Comparison of ENCODE assay signal across 11 mouse cellular contexts in the genomic region with DNA sequence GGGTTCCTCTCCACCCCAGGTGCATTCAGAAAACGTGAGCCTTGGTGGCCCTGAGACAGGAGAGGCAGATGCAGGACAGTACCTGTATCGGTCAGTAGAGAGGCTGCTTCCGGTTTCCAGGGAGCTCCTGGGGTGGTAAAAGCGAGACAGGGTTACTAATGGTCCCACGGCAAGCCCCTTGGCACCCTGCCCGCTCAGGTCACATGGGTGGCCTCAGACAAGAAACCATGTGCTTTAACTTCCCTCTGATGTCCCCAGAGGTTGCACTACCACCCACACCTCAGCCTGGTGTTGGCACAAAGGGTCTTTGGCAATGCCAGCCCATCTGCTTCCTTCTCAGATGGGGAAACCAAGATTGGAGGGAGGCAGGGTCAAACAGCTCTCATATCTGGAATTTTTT.
DNase-seq lines count a peak whose midpoint lies in the region; ATAC-seq lines count a peak whose summit lies in the region.
"Had no signal": no experiment of that assay in that cellular context is flagged by ENCODE, and none has a peak within 500 bp of the region (broad histone marks: within the 10 kb centered on the region; RNA-seq: fewer than 3 reads in every experiment).

No protein-coding gene starts in this region.

- H3K4me1 ChIP-seq in forebrain, embryonic 15.5 days, result peaks cover 47% of the 10 kb centered on the region
- H3K4me1 ChIP-seq in heart, embryonic 12.5 days (replicated peaks), result peaks cover 35% of the 10 kb centered on the region

- WGBS in forebrain, embryonic 15.5 days, result 46% methylated on average over 6 of the region's 6 CpGs
- 71% methylated on average over 6 of the region's 6 CpGs for WGBS in heart, embryonic 12.5 days

- H3K9ac ChIP-seq in forebrain, embryonic 15.5 days (replicated peaks), result no peak overlapping the region
- no peak overlapping the region for H3K9ac ChIP-seq in heart, embryonic 12.5 days
- H3K9ac ChIP-seq: embryonic facial prominence, embryonic 12.5 days had no signal

- H3K27ac ChIP-seq in forebrain, embryonic 15.5 days (replicated peaks), result peak overlapping the region; percentile 58
- no peak overlapping the region for H3K27ac ChIP-seq in heart, embryonic 12.5 days (ENCODE audit: poor library complexity, severe bottlenecking)
- H3K27ac ChIP-seq: embryonic facial prominence, embryonic 12.5 days; limb, embryonic 10.5 days had no signal

- ATAC-seq in monocyte, adult 5-6 weeks (replicated peaks; ENCODE audit: insufficient number of reproducible peaks, low FRiP score, low TSS enrichment, poor library complexity, severe bottlenecking), result no peak
- ATAC-seq in forebrain, embryonic 15.5 days (replicated peaks), result no peak
- ATAC-seq in heart, embryonic 12.5 days (ENCODE audit: insufficient number of reproducible peaks, low FRiP score), result no peak

- H3K27me3 ChIP-seq in forebrain, embryonic 15.5 days, result no peaks in the 10 kb centered on the region
- no peaks in the 10 kb centered on the region for H3K27me3 ChIP-seq in heart, embryonic 12.5 days (replicated peaks)
- H3K27me3 ChIP-seq: embryonic facial prominence, embryonic 12.5 days had no signal

- H3K4me3 ChIP-seq in forebrain, embryonic 15.5 days, result no peak overlapping the region
- H3K4me3 ChIP-seq in heart, embryonic 12.5 days, result no peak overlapping the region
- H3K4me3 ChIP-seq: embryonic facial prominence, embryonic 12.5 days; limb, embryonic 10.5 days; myocyte had no signal

- no peaks in the 10 kb centered on the region for H3K36me3 ChIP-seq in forebrain, embryonic 15.5 days
- H3K36me3 ChIP-seq in heart, embryonic 12.5 days, result no peaks in the 10 kb centered on the region
- H3K36me3 ChIP-seq: embryonic facial prominence, embryonic 12.5 days; limb, embryonic 10.5 days had no signal

- H3K9me3 ChIP-seq in forebrain, embryonic 15.5 days, result no peaks in the 10 kb centered on the region
- H3K9me3 ChIP-seq in heart, embryonic 12.5 days (replicated peaks), result no peaks in the 10 kb centered on the region
- H3K9me3 ChIP-seq: embryonic facial prominence, embryonic 12.5 days; limb, embryonic 10.5 days had no signal

- peak; percentile 9 to 18 for DNase-seq in monocyte, adult 2 months (ENCODE audit: low read depth in 1 of 2, low spot score in 2 of 2)
- peak; percentile 84 for DNase-seq in lung, postnatal 36 days
- DNase-seq in spleen, postnatal 14 days (ENCODE audit: low spot score in 2 of 2), result peak; percentile 47 to 67
- DNase-seq in thymus, postnatal 25 days, result no peak
- DNase-seq in adipocyte (ENCODE audit: low spot score), result no peak

- no peak overlapping the region for H3K4me2 ChIP-seq in forebrain, embryonic 15.5 days (replicated peaks)
- no peak overlapping the region for H3K4me2 ChIP-seq in heart, embryonic 12.5 days
- H3K4me2 ChIP-seq: embryonic facial prominence, embryonic 12.5 days had no signal

Comparison
In these comparisons a context has a peak if more than half of its experiments do, and no peak if none do; other contexts are left out.
1. DNase-seq: peak in monocyte, adult 2 months (2 of 2), lung, postnatal 36 days (single experiment) and spleen, postnatal 14 days (2 of 2); none in thymus, postnatal 25 days (single experiment) and adipocyte (single experiment).